Mouse (Mus musculus): ENCODE measurements around the gene Pthlh. TPM values are rescaled to one million over a fixed set of nuclear protein-coding genes. Genes with fewer than 3 reads are reported as not detected.

The Pthlh gene
- polyA plus RNA-seq, 1 experiment from 2014 or later: 4.0 TPM

DNA sequence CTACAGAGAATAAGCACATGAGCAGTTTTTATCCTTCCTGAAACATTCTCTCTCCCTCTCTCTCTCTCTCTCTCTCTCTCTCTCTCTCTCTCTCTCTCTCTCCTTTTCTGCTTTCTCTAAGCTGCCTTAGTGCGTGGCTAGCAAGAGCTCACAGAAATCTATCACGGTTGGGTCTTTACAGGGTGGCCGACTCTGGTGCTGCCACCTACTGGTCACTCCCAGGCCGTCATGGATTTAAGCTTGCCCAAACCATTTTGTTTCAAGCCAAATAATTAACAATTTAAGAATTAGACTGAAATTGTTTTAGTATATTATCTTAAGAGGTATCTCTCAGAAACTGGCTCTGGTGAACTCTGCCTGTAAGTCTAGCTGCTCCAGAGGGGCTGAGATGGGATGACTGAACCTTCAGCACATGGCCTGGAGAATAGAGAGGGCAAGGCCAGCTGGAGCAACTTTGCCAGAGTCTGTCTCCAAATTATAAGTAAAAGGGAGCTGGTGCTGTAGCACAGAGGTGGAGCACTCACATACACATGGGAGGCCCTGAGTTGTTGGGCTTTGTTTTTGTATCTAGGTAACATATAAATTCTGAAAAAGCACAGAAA is 23.7 kb downstream of the Pthlh start:
- no peak overlapping the region for H3K27ac ChIP-seq (ENCODE audit: low read length)
- H3K9ac ChIP-seq (replicated peaks; ENCODE audit: low read depth, low read length): no peak overlapping the region
- no peaks in the 10 kb centered on the region for H3K27me3 ChIP-seq (ENCODE audit: control insufficient read depth, insufficient read depth, low read length)
- H3K36me3 ChIP-seq (ENCODE audit: control insufficient read depth, insufficient read depth, low read length): no peaks in the 10 kb centered on the region
- WGBS: 3% methylated on average over 4 of the region's 4 CpGs
- no peaks in the 10 kb centered on the region for H3K9me3 ChIP-seq (ENCODE audit: control insufficient read depth, low read depth, low read length)
- no peak overlapping the region for H3K4me3 ChIP-seq (ENCODE audit: low read depth, low read length)
- H3K4me1 ChIP-seq (ENCODE audit: control insufficient read depth, insufficient read depth, low read length): no peaks in the 10 kb centered on the region
- no peak overlapping the region for H3K4me2 ChIP-seq (replicated peaks; ENCODE audit: low read depth, low read length)
- 0 out of 2 replicates have a peak, but pooled peaks have one; percentile 65 for ATAC-seq (ENCODE audit: insufficient number of reproducible peaks, insufficient read depth, low FRiP score, low read depth)

- no peaks in the 10 kb centered on the region for H3K27me3 ChIP-seq (ENCODE audit: control insufficient read depth, insufficient read depth, low read length)
- no peak overlapping the region for H3K4me2 ChIP-seq (replicated peaks; ENCODE audit: low read depth, low read length)
- 97% methylated on average over 1 of the region's 1 CpGs for WGBS
- no peak overlapping the region for H3K9ac ChIP-seq (replicated peaks; ENCODE audit: low read depth, low read length)
- no peaks in the 10 kb centered on the region for H3K9me3 ChIP-seq (ENCODE audit: control insufficient read depth, low read depth, low read length)
- H3K27ac ChIP-seq (ENCODE audit: low read length): no peak overlapping the region
- H3K36me3 ChIP-seq (ENCODE audit: control insufficient read depth, insufficient read depth, low read length): no peaks in the 10 kb centered on the region
- H3K4me3 ChIP-seq (ENCODE audit: low read depth, low read length): no peak overlapping the region
- ATAC-seq (ENCODE audit: insufficient number of reproducible peaks, insufficient read depth, low FRiP score, low read depth): no peak
- H3K4me1 ChIP-seq (ENCODE audit: control insufficient read depth, insufficient read depth, low read length): no peaks in the 10 kb centered on the region
Observed at GRCm38 (mm10) chr6:147226696-147227095, 37.3 kb downstream of the Pthlh start.

DNA sequence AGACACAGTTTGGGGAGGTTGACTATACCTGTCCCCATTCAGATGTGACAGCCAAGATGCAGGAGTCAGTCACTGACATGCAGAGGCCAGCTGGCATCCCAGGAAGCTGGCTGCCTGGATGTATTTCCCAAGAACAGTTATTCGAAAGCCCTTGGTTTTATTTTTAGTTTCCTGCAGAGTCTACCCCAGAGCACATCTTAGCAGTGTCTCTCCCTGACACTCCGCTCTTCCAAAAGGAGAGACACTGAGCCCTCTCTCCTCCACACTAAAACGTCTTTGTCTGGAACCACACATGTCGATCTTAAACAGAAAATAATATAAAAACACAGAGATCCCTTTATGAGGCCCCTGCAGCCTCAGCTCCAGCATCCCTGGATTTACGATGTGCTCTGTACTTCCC is 44.9 kb downstream of the Pthlh start:
- no peak overlapping the region for H3K4me3 ChIP-seq (ENCODE audit: low read depth, low read length)
- no peaks in the 10 kb centered on the region for H3K4me1 ChIP-seq (ENCODE audit: control insufficient read depth, insufficient read depth, low read length)
- no peaks in the 10 kb centered on the region for H3K27me3 ChIP-seq (ENCODE audit: control insufficient read depth, insufficient read depth, low read length)
- WGBS: 70% methylated on average over 5 of the region's 5 CpGs
- no peak overlapping the region for H3K4me2 ChIP-seq (replicated peaks; ENCODE audit: low read depth, low read length)
- no peak for ATAC-seq (ENCODE audit: insufficient number of reproducible peaks, insufficient read depth, low FRiP score, low read depth)
- H3K9me3 ChIP-seq (ENCODE audit: control insufficient read depth, low read depth, low read length): no peaks in the 10 kb centered on the region
- no peak overlapping the region for H3K27ac ChIP-seq (ENCODE audit: low read length)
- H3K36me3 ChIP-seq (ENCODE audit: control insufficient read depth, insufficient read depth, low read length): no peaks in the 10 kb centered on the region
- H3K9ac ChIP-seq (replicated peaks; ENCODE audit: low read depth, low read length): no peak overlapping the region

- Histone ChIP-seq H3K4me2 (replicated peaks; ENCODE audit: low read depth, low read length) (no peak overlapping the region), H3K9me3 (ENCODE audit: control insufficient read depth, low read depth, low read length) (no peaks in the 10 kb centered on the region), H3K27ac (ENCODE audit: low read length) (no peak overlapping the region), H3K27me3 (ENCODE audit: control insufficient read depth, insufficient read depth, low read length) (no peaks in the 10 kb centered on the region), H3K9ac (replicated peaks; ENCODE audit: low read depth, low read length) (no peak overlapping the region), H3K36me3 (ENCODE audit: control insufficient read depth, insufficient read depth, low read length) (no peaks in the 10 kb centered on the region), H3K4me3 (ENCODE audit: low read depth, low read length) (no peak overlapping the region), H3K4me1 (ENCODE audit: control insufficient read depth, insufficient read depth, low read length) (no peaks in the 10 kb centered on the region)
- WGBS: 71% methylated on average over 1 of the region's 1 CpGs
- ATAC-seq (ENCODE audit: insufficient number of reproducible peaks, insufficient read depth, low FRiP score, low read depth): no peak
Observed at GRCm38 (mm10) chr6:147216156-147216555, 47.8 kb downstream of the Pthlh start.

GRCm38 (mm10) chr6:147207821-147208330 is 56.1 kb downstream of the Pthlh start:
- Histone ChIP-seq H3K4me2 (replicated peaks; ENCODE audit: low read depth, low read length) (no peak overlapping the region), H3K4me1 (ENCODE audit: control insufficient read depth, insufficient read depth, low read length) (no peaks in the 10 kb centered on the region), H3K9me3 (ENCODE audit: control insufficient read depth, low read depth, low read length) (no peaks in the 10 kb centered on the region), H3K27ac (ENCODE audit: low read length) (no peak overlapping the region), H3K36me3 (ENCODE audit: control insufficient read depth, insufficient read depth, low read length) (no peaks in the 10 kb centered on the region), H3K27me3 (ENCODE audit: control insufficient read depth, insufficient read depth, low read length) (no peaks in the 10 kb centered on the region), H3K9ac (replicated peaks; ENCODE audit: low read depth, low read length) (no peak overlapping the region), H3K4me3 (ENCODE audit: low read depth, low read length) (no peak overlapping the region)
- no peak for ATAC-seq (ENCODE audit: insufficient number of reproducible peaks, insufficient read depth, low FRiP score, low read depth)
- WGBS: 68% methylated on average over 5 of the region's 5 CpGs

Other genes starting within 250 kb of the Pthlh start
- gene Rep15, start 231.6 kb downstream of the Pthlh start, polyA plus RNA-seq (2014; fragmentation: Nextera tagmentation; extraction: Ambion mirVana): 2.0 and 2.5 TPM in 2 replicates
- 123 and 125 TPM in 2 replicates for gene Mrps35, start 221.4 kb downstream of the Pthlh start, polyA plus RNA-seq (2014; fragmentation: Nextera tagmentation; extraction: Ambion mirVana)
- 4.4 and 5.0 TPM in 2 replicates for gene Mansc4, start 177.2 kb downstream of the Pthlh start, polyA plus RNA-seq (2014; fragmentation: Nextera tagmentation; extraction: Ambion mirVana)
- gene Klhl42, start 172.8 kb downstream of the Pthlh start, polyA plus RNA-seq (2014; fragmentation: Nextera tagmentation; extraction: Ambion mirVana): 11.1 and 13.2 TPM in 2 replicates
- gene Ccdc91, start 211.6 kb upstream of the Pthlh start, polyA plus RNA-seq (2014; fragmentation: Nextera tagmentation; extraction: Ambion mirVana): 25.9 and 27.5 TPM in 2 replicates

All from stomach, embryonic 14.5 days (tissue).